Mouse (Mus musculus): ENCODE data around the gene Psph. TPM values are rescaled to one million over a fixed set of nuclear protein-coding genes. Genes with fewer than 3 reads are reported as not detected.

The Psph gene
- polyA plus RNA-seq, 1 experiment from 2014 or later: 20.8 TPM

GRCm38 (mm10) chr5:129772433-129772832 is 14.8 kb downstream of the Psph start:
- no peak overlapping the region for H3K27ac ChIP-seq (ENCODE audit: low read length)
- H3K36me3 ChIP-seq (ENCODE audit: insufficient read depth, low read length): no peaks in the 10 kb centered on the region
- H3K4me2 ChIP-seq (replicated peaks; ENCODE audit: low read depth, low read length): no peak overlapping the region
- H3K9ac ChIP-seq (replicated peaks; ENCODE audit: low read depth): no peak overlapping the region
- no peaks in the 10 kb centered on the region for H3K4me1 ChIP-seq (ENCODE audit: insufficient read depth, low read depth, low read length)
- no peak overlapping the region for H3K4me3 ChIP-seq (ENCODE audit: low read depth, low read length)
- no peak for TF ChIP-seq CTCF (IDR thresholded peaks at IDR 0.05)
- no peak for TF ChIP-seq EP300 (IDR thresholded peaks at IDR 0.05)
- no peaks in the 10 kb centered on the region for H3K9me3 ChIP-seq (ENCODE audit: low read length)
- H3K27me3 ChIP-seq (replicated peaks; ENCODE audit: insufficient read depth, low read length): no peaks in the 10 kb centered on the region
- ATAC-seq (no peak), DNase-seq (ENCODE audit: low spot score) (no peak)
- WGBS: 84% methylated on average over 10 of the region's 10 CpGs

DNA sequence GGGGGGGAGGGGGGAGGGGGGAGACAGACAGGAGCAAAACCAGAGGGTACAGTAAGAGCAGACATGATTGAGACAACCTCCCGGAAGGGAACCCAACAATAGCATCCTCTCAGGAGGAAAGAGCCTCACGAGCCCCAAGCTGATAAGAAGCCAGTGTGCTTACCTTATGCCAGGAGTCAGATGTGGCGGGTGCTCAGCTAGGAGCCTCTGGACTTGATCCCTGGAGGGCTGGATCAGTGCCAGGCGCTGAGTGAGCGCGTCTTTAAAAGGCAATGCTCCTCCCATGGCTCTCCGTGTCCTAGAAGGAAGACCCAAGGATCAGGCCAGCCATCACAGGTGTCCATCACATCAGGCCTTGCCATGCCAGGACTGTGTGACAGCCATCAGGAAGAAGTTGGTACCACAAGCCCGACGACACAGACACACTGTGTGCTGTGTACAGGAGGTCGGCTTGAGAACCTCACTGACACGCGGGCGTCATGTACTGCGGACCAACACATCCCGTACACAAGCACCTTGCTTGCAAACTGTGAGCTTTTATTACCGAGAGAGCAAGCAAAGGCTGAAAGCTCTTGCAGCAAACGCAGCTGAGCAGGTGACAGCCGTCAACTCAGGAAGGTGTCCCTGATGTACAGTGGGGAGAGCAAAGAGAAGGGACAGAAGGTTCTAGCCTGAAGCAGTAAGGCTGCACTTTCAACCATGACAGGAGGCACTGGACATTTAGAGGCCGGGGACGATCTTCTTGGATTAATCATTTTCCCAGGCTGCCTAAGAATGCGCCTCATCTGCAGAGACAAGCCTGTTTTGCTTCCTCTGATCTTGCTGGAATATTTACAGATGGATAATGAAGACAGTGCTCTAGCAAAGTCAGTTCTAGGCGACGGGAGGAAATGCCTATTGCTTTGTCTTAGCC is 16.6 kb downstream of the Psph start:
- Histone ChIP-seq H3K27me3 (replicated peaks; ENCODE audit: insufficient read depth, low read length) (no peaks in the 10 kb centered on the region), H3K9me3 (ENCODE audit: low read length) (no peaks in the 10 kb centered on the region), H3K4me1 (ENCODE audit: insufficient read depth, low read depth, low read length) (no peaks in the 10 kb centered on the region), H3K9ac (replicated peaks; ENCODE audit: low read depth) (no peak overlapping the region), H3K27ac (ENCODE audit: low read length) (no peak overlapping the region), H3K36me3 (ENCODE audit: insufficient read depth, low read length) (no peaks in the 10 kb centered on the region; the same call in 1 of the 2 replicates), H3K4me3 (ENCODE audit: low read depth, low read length) (no peak overlapping the region), H3K4me2 (replicated peaks; ENCODE audit: low read depth, low read length) (no peak overlapping the region)
- DNase-seq (ENCODE audit: low spot score): no peak
- WGBS: 75% methylated on average over 23 of the region's 23 CpGs
- no peak for TF ChIP-seq CTCF (IDR thresholded peaks at IDR 0.05)
- TF ChIP-seq EP300 (IDR thresholded peaks at IDR 0.05): no peak
- no peak for ATAC-seq

GRCm38 (mm10) chr5:129761865-129762540 is 25.2 kb downstream of the Psph start:
- no peak overlapping the region for H3K4me3 ChIP-seq (ENCODE audit: low read depth, low read length)
- DNase-seq (ENCODE audit: low spot score) (no peak), ATAC-seq (no peak)
- H3K4me1 ChIP-seq (ENCODE audit: insufficient read depth, low read depth, low read length): no peaks in the 10 kb centered on the region
- H3K27me3 ChIP-seq (replicated peaks; ENCODE audit: insufficient read depth, low read length): no peaks in the 10 kb centered on the region
- no peak overlapping the region for H3K4me2 ChIP-seq (replicated peaks; ENCODE audit: low read depth, low read length)
- 71% methylated on average over 18 of the region's 18 CpGs for WGBS
- no peaks in the 10 kb centered on the region; the same call in 1 of the 2 replicates for H3K36me3 ChIP-seq (ENCODE audit: insufficient read depth, low read length)
- no peak overlapping the region for H3K27ac ChIP-seq (ENCODE audit: low read length)
- H3K9me3 ChIP-seq (ENCODE audit: low read length): no peaks in the 10 kb centered on the region
- no peak overlapping the region for H3K9ac ChIP-seq (replicated peaks; ENCODE audit: low read depth)
- TF ChIP-seq CTCF (IDR thresholded peaks at IDR 0.05): no peak
- TF ChIP-seq EP300 (IDR thresholded peaks at IDR 0.05): no peak

DNA sequence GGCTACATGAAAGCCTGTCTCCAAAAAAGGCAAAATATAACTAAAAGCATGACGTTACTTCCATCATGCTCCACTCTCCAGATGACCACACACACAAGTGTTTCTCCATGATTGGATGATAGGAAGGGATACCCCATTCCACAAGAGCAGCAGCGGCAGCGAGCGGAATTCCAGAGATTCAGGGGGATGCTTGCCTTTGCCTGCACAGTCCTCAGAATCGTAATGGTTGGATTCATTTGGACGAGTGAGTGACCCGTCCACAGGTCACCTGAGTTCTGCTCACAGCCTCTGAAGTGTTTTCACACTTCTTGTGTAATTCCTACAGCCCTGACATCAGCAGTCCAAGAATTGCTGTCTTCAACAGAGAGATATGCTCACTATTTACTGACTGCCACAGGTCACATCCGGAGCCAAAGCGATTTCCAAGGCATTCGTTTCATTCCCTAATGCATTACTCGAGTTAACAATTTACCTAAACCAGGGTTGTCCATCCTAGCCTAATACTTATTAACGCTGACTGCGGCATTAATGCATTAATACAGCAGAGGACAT is 27.2 kb downstream of the Psph start:
- Histone ChIP-seq H3K4me1 (ENCODE audit: insufficient read depth, low read depth, low read length) (no peaks in the 10 kb centered on the region), H3K27me3 (replicated peaks; ENCODE audit: insufficient read depth, low read length) (no peaks in the 10 kb centered on the region), H3K9ac (replicated peaks; ENCODE audit: low read depth) (no peak overlapping the region), H3K9me3 (ENCODE audit: low read length) (no peaks in the 10 kb centered on the region), H3K27ac (ENCODE audit: low read length) (no peak overlapping the region), H3K36me3 (ENCODE audit: insufficient read depth, low read length) (no peaks in the 10 kb centered on the region; the same call in 1 of the 2 replicates), H3K4me2 (replicated peaks; ENCODE audit: low read depth, low read length) (no peak overlapping the region), H3K4me3 (ENCODE audit: low read depth, low read length) (no peak overlapping the region)
- WGBS: 76% methylated on average over 13 of the region's 13 CpGs
- DNase-seq (ENCODE audit: low spot score): no peak
- TF ChIP-seq EP300 (IDR thresholded peaks at IDR 0.05): no peak
- TF ChIP-seq CTCF (IDR thresholded peaks at IDR 0.05): no peak
- no peak for ATAC-seq

- H3K27ac ChIP-seq (ENCODE audit: low read length): no peak overlapping the region
- H3K4me3 ChIP-seq (ENCODE audit: low read depth, low read length): no peak overlapping the region
- TF ChIP-seq CTCF (IDR thresholded peaks at IDR 0.05): no peak
- no peak for TF ChIP-seq EP300 (IDR thresholded peaks at IDR 0.05)
- H3K9me3 ChIP-seq (ENCODE audit: low read length): no peaks in the 10 kb centered on the region
- H3K4me2 ChIP-seq (replicated peaks; ENCODE audit: low read depth, low read length): no peak overlapping the region
- H3K4me1 ChIP-seq (ENCODE audit: insufficient read depth, low read depth, low read length): no peaks in the 10 kb centered on the region
- no peak overlapping the region for H3K9ac ChIP-seq (replicated peaks; ENCODE audit: low read depth)
- H3K36me3 ChIP-seq (ENCODE audit: insufficient read depth, low read length): no peaks in the 10 kb centered on the region; the same call in 1 of the 2 replicates
- 92% methylated on average over 20 of the region's 20 CpGs for WGBS
- H3K27me3 ChIP-seq (replicated peaks; ENCODE audit: insufficient read depth, low read length): no peaks in the 10 kb centered on the region
- ATAC-seq (no peak), DNase-seq (ENCODE audit: low spot score) (no peak)
Observed at GRCm38 (mm10) chr5:129756886-129757285, 30.4 kb downstream of the Psph start.

GRCm38 (mm10) chr5:129744050-129744449 is 43.2 kb downstream of the Psph start:
- Histone ChIP-seq H3K27me3 (replicated peaks; ENCODE audit: insufficient read depth, low read length) (no peaks in the 10 kb centered on the region), H3K9me3 (ENCODE audit: low read length) (no peaks in the 10 kb centered on the region), H3K4me1 (ENCODE audit: insufficient read depth, low read depth, low read length) (no peaks in the 10 kb centered on the region), H3K36me3 (ENCODE audit: insufficient read depth, low read length) (peaks cover 19% of the 10 kb centered on the region; the same call in 1 of the 2 replicates), H3K27ac (ENCODE audit: low read length) (no peak overlapping the region), H3K9ac (replicated peaks; ENCODE audit: low read depth) (no peak overlapping the region), H3K4me3 (ENCODE audit: low read depth, low read length) (no peak overlapping the region), H3K4me2 (replicated peaks; ENCODE audit: low read depth, low read length) (no peak overlapping the region)
- TF ChIP-seq EP300 (IDR thresholded peaks at IDR 0.05) (no peak), CTCF (IDR thresholded peaks at IDR 0.05) (no peak)
- WGBS: 24% methylated on average over 6 of the region's 6 CpGs
- ATAC-seq: no peak
- no peak for DNase-seq (ENCODE audit: low spot score)

Data from lung, postnatal 0 days (tissue).